Mouse (Mus musculus) liver, embryonic 13.5 days (tissue): Measurements from ENCODE around the gene Pipox. TPM values are rescaled to one million over a fixed set of nuclear protein-coding genes. Genes with fewer than 3 reads are reported as not detected.
A peak's percentile ranks its signal among the peaks of the same experiment; 100 is the strongest.

Source experiments
- ATAC-seq: fragments of 200-750 bp; cut with Nextera tagmentation; 2 replicates; pipeline ENCODE4 v1.8.0; 2017; ENCODE audit warnings: low read depth, mild to moderate bottlenecking, moderate number of reproducible peaks, moderate library complexity
- DNase-seq: peaks from one replicate; pipeline ENCODE4 v3.0.0; 2022
- H3K27ac ChIP-seq: fragments of 300-500 bp; sonication (generic); 2 replicates; pipeline ENCODE4 v1.5.1; 2015; ENCODE audit warnings: moderate library complexity, mild to moderate bottlenecking, inconsistent platforms
- H3K27me3 ChIP-seq: fragments of 300-500 bp; sonication (generic); 2 replicates; pipeline ENCODE4 v1.6.1; 2015; ENCODE audit warnings: mild to moderate bottlenecking, inconsistent platforms
- H3K36me3 ChIP-seq: fragments of 300-500 bp; sonication (generic); 2 replicates; pipeline ENCODE4 v1.6.1; 2015; ENCODE audit warnings: mild to moderate bottlenecking, inconsistent platforms
- H3K4me1 ChIP-seq: fragments of 300-500 bp; sonication (generic); replicated peaks from 2 replicates; pipeline ENCODE4 v1.6.1; 2015; ENCODE audit warnings: inconsistent platforms
- H3K4me2 ChIP-seq: fragments of 300-500 bp; sonication (generic); 2 replicates; pipeline ENCODE4 v1.6.1; 2015; ENCODE audit warnings: inconsistent platforms, mild to moderate bottlenecking, moderate library complexity
- H3K4me3 ChIP-seq: fragments of 300-500 bp; sonication (generic); replicated peaks from 2 replicates; pipeline ENCODE4 v1.5.1; 2015; ENCODE audit warnings: mild to moderate bottlenecking, inconsistent platforms
- H3K9ac ChIP-seq: fragments of 300-500 bp; sonication (generic); 2 replicates; pipeline ENCODE4 v1.6.1; 2015; ENCODE audit warnings: mild to moderate bottlenecking, inconsistent platforms
- H3K9me3 ChIP-seq: fragments of 300-500 bp; sonication (generic); replicated peaks from 2 replicates; pipeline ENCODE4 v1.6.1; 2016; ENCODE audit warnings: inconsistent platforms
- WGBS: fragments of 180-500 bp; shearing (Covaris S2); methylation state at CpG from one replicate; pipeline ENCODE4 v1.1.7; 2015; ENCODE audit not compliant: insufficient replicate concordance; 5-methylcytosine and 5-hydroxymethylcytosine counted together
- polyA plus RNA-seq: library from polyadenylated mRNA; unstranded; fragments of >200 nt; fragmentation: Nextera tagmentation; extraction: Ambion mirVana; gene quantifications from 2 replicates; pipeline ENCODE4 v1.2.1, GENCODE M21; 2015

Pipox gene
- polyA plus RNA-seq, 1 experiment from 2014 or later: 8.7 TPM

DNA sequence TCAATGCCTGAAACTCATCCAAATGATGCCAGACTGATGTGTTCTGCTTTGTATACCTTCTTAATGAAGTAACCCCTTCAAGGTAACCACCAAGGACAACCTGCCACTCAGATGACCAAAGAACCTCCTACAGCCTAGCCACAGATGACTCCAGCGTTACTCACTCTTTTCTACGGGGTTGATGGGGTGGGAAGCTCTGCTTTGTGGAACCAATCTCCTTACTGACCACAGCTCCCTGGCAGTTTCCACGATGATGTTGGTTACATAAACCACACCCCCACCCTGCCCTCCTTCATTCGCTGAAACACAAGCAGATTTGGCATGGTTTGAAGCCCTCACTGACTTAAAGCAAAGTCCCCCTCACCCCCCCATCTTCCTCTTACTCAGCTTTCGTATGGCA, 33.9 kb upstream of the Pipox start:
- DNase-seq (no peak), ATAC-seq (no peak)
- H3K4me1 ChIP-seq: peaks cover 11% of the 10 kb centered on the region
- no peaks in the 10 kb centered on the region for H3K9me3 ChIP-seq
- H3K36me3 ChIP-seq: no peaks in the 10 kb centered on the region
- H3K4me2 ChIP-seq: no peak overlapping the region
- H3K27ac ChIP-seq: no peak overlapping the region
- peaks cover 74% of the 10 kb centered on the region for H3K27me3 ChIP-seq
- 45% methylated on average over 5 of the region's 5 CpGs for WGBS
- H3K4me3 ChIP-seq: no peak overlapping the region
- no peak overlapping the region for H3K9ac ChIP-seq

DNA sequence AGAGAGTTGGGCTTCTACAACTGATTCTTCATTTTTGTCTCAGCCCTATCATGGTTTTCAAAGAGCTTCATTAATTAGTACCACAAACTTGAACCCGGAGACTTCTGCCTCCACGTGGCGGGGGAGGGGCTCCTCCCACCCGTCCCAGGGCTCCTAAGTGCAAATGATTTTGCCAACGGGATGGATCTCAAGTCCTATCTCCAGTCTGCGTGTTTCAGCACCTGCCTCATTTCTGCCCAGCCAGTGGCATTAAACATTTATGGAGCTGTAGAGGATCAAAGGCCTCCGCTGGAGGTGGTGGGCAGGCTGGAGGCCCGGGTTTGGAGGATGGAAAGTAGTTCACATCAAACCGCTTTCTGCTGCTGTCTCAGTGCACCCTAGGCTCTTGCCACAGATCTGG, 32.8 kb upstream of the Pipox start:
- no peaks in the 10 kb centered on the region for H3K9me3 ChIP-seq
- peaks cover 65% of the 10 kb centered on the region for H3K27me3 ChIP-seq
- DNase-seq: no peak
- no peaks in the 10 kb centered on the region for H3K36me3 ChIP-seq
- no peak overlapping the region for H3K9ac ChIP-seq
- H3K4me3 ChIP-seq: no peak overlapping the region
- peaks cover 9% of the 10 kb centered on the region for H3K4me1 ChIP-seq
- WGBS: 20% methylated on average over 9 of the region's 9 CpGs
- ATAC-seq: no peak
- no peak overlapping the region for H3K27ac ChIP-seq
- H3K4me2 ChIP-seq: no peak overlapping the region

DNA sequence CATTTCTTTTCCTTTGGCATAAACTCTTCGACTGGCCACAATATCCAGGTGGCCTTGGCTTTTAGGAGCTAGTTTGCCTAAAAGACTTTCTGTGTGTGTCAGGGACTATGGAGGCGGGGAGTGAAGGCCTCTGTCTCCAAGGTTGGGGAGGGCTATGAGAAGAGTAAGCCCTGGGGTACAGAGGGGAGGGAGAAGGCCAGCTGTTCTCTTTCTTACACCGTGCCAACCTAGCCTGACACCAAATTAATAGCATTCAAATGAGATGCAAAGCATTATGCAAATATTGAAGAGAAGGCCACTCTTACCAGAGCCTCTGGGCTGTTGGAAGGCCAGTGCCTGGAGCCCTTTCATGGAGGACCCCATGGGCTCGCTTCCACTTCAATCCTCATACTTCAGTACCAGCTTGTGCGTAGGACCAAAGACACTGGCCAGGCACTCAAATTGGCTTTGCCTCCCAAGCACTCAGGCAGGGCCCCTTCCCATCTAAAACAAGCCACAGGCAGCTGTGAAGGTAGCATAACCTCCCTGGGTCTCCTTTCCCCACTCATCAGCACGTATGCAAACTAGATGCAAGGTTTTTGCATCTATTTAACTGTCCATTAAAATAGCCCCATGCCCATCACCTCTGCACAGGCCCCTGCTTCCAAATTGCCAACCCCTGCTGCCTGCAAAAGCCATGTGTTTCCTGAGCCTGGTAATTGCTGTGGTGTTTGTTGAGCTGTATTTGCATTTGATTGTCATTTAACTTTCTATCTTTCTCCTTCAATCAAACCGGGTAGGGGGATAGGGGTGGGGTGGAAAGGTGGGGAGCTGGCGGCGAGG, 32.2 kb upstream of the Pipox start:
- H3K4me1 ChIP-seq: peaks cover 3% of the 10 kb centered on the region
- no peaks in the 10 kb centered on the region for H3K36me3 ChIP-seq
- no peak overlapping the region for H3K9ac ChIP-seq
- no peaks in the 10 kb centered on the region for H3K9me3 ChIP-seq
- peaks cover 61% of the 10 kb centered on the region for H3K27me3 ChIP-seq
- H3K27ac ChIP-seq: no peak overlapping the region
- 24% methylated on average over 9 of the region's 9 CpGs for WGBS
- no peak overlapping the region for H3K4me3 ChIP-seq
- no peak for DNase-seq
- no peak for ATAC-seq
- H3K4me2 ChIP-seq: no peak overlapping the region

DNA sequence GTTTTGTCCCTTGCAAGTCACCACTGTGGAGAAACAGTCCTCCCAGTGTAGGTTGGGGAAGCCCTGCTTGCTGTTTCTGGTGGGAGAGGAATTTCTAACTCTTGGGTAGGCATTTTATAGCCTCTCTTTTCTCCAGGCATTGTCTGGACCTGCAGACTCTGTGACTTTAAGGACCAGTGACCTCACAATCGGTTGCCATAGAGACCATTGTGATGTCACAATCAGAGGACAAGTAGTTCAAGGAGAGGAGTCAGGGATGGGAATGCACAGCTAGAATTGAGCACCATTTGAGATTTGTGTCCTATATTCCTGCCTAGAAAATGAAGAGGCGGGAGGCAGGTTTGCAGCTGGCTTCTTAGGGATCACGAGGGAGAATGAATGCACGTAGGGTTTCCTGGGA, 29.4 kb upstream of the Pipox start:
- no peak for DNase-seq
- H3K4me2 ChIP-seq: no peak overlapping the region
- WGBS: 56% methylated on average over 4 of the region's 4 CpGs

DNA sequence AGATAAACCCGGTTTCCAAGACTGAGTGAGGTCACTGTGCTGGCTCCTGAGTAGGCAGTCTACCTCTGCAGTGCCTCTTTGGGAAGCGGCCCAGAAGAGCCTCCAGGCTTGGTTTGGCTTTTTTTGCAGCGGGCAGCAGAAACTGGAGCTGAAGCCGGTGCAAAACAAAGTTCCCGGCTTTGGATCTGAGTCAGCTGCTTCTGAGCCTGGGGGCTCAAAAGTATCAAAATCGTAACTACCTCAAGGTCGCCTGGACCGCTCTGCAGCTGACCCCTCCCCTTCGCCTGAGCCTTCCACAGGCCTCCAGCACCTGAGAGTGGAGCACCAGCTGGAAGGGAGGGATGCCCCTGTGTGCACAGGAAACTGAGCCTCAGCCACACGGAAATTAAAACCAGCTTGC, 23.3 kb upstream of the Pipox start:
- H3K4me3 ChIP-seq: no peak overlapping the region
- no peaks in the 10 kb centered on the region for H3K9me3 ChIP-seq
- peaks cover 71% of the 10 kb centered on the region for H3K27me3 ChIP-seq
- H3K27ac ChIP-seq: no peak overlapping the region
- H3K9ac ChIP-seq: no peak overlapping the region
- ATAC-seq: no peak
- no peak overlapping the region for H3K4me2 ChIP-seq
- no peaks in the 10 kb centered on the region for H3K36me3 ChIP-seq
- 47% methylated on average over 10 of the region's 10 CpGs for WGBS
- no peaks in the 10 kb centered on the region for H3K4me1 ChIP-seq
- DNase-seq: no peak

More for the DNA sequence above, 29.4 kb upstream of the Pipox start:
- Histone ChIP-seq H3K27ac (no peak overlapping the region), H3K9ac (no peak overlapping the region), H3K36me3 (no peaks in the 10 kb centered on the region), H3K27me3 (peaks cover 44% of the 10 kb centered on the region), H3K4me1 (no peaks in the 10 kb centered on the region), H3K9me3 (no peaks in the 10 kb centered on the region), H3K4me3 (no peak overlapping the region)
- no peak for ATAC-seq

DNA sequence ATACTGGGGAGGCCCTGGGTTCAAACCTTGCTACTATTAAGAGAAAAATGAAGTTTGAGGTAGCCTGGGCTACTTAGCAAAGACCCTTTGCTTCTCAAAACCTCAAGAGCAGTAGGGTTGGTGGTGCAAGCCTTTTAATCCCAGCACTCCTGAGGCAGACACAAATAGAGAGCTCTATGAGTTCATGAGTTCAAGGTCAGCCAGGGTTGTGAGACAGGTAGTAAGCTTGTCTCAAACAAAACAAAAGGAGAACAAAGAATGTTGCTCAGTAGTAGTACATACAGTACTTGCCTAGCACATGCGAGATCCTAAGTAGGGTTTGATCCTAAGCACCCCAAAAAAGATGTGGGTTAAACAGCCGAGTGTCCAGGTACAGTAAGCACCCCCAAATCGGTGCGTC, 22.8 kb upstream of the Pipox start:
- Histone ChIP-seq H3K27ac (no peak overlapping the region), H3K9me3 (no peaks in the 10 kb centered on the region), H3K4me2 (no peak overlapping the region), H3K36me3 (no peaks in the 10 kb centered on the region), H3K27me3 (peaks cover 73% of the 10 kb centered on the region), H3K4me3 (no peak overlapping the region), H3K4me1 (no peaks in the 10 kb centered on the region), H3K9ac (no peak overlapping the region)
- DNase-seq: no peak
- no peak for ATAC-seq
- WGBS: 56% methylated on average over 4 of the region's 4 CpGs

DNA sequence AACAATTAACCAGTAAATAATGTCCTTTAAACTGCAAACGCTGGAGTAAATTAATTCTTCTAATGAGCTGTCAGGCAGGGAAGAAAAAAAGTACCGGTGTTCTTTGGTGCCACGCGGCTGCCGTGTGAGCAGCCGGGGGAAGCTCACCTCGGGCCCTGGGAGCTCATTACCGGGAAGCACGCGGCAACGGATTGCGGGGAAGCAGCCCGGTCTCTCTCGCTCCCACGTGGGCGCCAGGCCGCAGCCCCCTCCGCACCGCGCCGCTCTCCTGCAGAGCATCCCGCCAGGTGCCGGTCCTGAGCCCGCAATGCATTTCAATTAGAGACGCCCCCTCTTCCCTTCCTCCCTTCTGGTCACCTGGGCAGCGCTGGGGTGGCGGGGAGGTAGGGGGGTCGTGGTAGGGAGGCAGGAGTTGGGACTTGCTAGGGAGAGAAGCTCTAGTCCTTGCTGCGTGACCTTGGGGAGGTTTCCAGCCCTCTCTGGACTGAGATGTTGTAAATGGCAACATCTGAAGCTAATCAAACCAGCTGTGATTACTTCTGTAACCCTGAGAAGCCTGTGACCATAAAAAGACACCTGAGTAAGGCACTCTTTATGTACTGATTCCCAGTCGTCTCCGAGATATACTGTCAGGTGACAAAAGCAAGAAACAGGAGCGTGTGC, 20.8 kb upstream of the Pipox start:
- no peaks in the 10 kb centered on the region for H3K36me3 ChIP-seq
- H3K4me1 ChIP-seq: no peaks in the 10 kb centered on the region
- H3K9me3 ChIP-seq: no peaks in the 10 kb centered on the region
- H3K27ac ChIP-seq: no peak overlapping the region
- WGBS: 8% methylated on average over 32 of the region's 32 CpGs
- ATAC-seq (no peak), DNase-seq (no peak)
- no peak overlapping the region for H3K4me2 ChIP-seq
- H3K27me3 ChIP-seq: peaks cover 83% of the 10 kb centered on the region
- H3K9ac ChIP-seq: no peak overlapping the region
- H3K4me3 ChIP-seq: no peak overlapping the region

DNA sequence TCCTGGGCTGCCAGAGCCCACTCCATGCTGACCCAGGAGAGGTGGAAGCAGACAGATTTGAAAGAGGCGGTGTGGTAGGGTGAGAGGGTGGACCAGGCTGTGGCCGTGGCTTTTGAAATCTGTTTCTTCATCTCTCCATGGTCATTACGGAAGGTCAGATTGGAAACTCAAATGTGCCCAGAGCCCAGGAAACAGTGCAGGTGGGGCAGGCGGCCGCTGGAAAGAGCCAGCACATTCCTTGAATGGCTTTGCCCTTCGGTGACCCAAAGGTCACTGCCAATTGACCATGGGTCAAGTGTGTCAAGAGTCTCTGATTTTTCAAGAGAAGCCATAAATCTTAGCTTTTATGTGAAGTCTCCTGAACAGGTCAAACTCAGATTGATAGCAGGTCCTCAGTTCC, 19.6 kb upstream of the Pipox start:
- no peak overlapping the region for H3K9ac ChIP-seq
- H3K36me3 ChIP-seq: no peaks in the 10 kb centered on the region
- WGBS: 54% methylated on average over 6 of the region's 6 CpGs
- no peak for ATAC-seq
- no peak overlapping the region for H3K27ac ChIP-seq
- H3K4me3 ChIP-seq: no peak overlapping the region
- DNase-seq: no peak
- H3K4me1 ChIP-seq: no peaks in the 10 kb centered on the region
- no peak overlapping the region for H3K4me2 ChIP-seq
- H3K27me3 ChIP-seq: peaks cover 87% of the 10 kb centered on the region
- no peaks in the 10 kb centered on the region for H3K9me3 ChIP-seq

DNA sequence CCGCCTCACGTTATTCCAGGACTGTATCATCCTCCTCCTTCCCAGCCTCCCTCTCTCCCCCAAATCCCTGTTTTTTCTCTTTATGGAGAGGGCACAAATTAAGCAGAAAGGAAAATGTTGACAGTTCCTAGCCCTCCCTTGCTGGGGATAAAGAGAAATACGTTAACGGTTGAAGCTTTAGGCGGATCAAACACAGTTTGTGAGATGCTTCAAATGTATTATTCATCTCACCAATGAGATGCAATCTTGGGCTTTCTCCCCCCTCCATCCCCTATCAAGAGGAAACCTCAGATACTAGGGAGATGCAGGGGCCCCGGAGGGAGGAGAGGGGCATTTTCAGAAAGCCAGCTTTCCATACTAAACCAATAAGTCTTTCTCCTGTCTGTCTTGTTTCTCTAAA, 15.9 kb upstream of the Pipox start:
- Histone ChIP-seq H3K36me3 (no peaks in the 10 kb centered on the region), H3K4me2 (no peak overlapping the region), H3K9me3 (no peaks in the 10 kb centered on the region), H3K4me1 (no peaks in the 10 kb centered on the region), H3K9ac (no peak overlapping the region), H3K27ac (no peak overlapping the region), H3K4me3 (no peak overlapping the region), H3K27me3 (peaks cover 89% of the 10 kb centered on the region)
- 30% methylated on average over 6 of the region's 6 CpGs for WGBS
- no peak for ATAC-seq
- no peak for DNase-seq

DNA sequence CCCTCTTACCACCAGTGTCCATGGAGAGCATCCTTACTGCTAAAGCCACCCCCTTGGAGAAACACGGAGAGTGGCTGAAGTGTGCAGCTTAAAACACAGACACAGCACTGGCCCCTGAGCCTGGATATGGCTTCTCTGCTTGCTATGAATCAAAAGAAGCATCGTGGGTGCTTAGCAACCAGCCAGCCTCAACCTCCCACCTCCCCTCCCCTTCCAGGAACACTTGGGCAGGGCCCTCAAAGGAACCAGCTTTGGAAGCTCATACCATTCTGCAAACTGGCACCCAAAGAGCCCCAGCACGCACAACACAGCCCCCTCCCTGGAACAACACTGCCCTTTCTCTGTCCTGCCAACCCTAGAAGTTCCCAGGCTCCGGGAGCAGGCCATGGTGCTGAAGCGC, 15.5 kb upstream of the Pipox start:
- 26% methylated on average over 5 of the region's 5 CpGs for WGBS

DNA sequence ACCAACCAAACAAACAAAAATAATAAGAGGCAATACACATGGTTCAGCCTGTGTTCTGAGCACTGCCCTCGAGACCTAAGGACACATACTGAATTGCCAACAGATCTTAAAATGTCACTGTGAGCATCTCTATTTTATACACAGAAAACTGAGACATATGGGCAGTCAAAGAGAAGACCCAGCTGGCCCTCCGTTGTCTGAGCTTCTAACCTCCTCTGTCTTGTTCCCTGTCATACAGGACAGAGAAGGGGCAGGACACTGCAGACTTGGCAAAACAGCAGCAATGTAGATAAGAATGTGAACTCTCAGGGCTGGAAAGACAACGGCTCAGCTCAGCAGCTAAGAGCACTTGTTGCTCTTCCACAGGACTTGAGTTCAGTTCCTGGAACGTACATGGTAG, 14.6 kb upstream of the Pipox start:
- no peaks in the 10 kb centered on the region for H3K9me3 ChIP-seq
- no peaks in the 10 kb centered on the region for H3K36me3 ChIP-seq
- no peak overlapping the region for H3K27ac ChIP-seq
- no peak for DNase-seq
- 46% methylated on average over 4 of the region's 4 CpGs for WGBS
- H3K9ac ChIP-seq: no peak overlapping the region
- no peak overlapping the region for H3K4me3 ChIP-seq
- H3K4me1 ChIP-seq: no peaks in the 10 kb centered on the region
- H3K4me2 ChIP-seq: no peak overlapping the region
- H3K27me3 ChIP-seq: peaks cover 84% of the 10 kb centered on the region
- ATAC-seq: no peak

More for the DNA sequence above, 15.5 kb upstream of the Pipox start:
- Histone ChIP-seq H3K4me3 (no peak overlapping the region), H3K27ac (no peak overlapping the region), H3K27me3 (peaks cover 89% of the 10 kb centered on the region), H3K4me1 (no peaks in the 10 kb centered on the region), H3K9ac (no peak overlapping the region), H3K4me2 (no peak overlapping the region), H3K9me3 (no peaks in the 10 kb centered on the region), H3K36me3 (no peaks in the 10 kb centered on the region)
- DNase-seq (no peak), ATAC-seq (no peak)

DNA sequence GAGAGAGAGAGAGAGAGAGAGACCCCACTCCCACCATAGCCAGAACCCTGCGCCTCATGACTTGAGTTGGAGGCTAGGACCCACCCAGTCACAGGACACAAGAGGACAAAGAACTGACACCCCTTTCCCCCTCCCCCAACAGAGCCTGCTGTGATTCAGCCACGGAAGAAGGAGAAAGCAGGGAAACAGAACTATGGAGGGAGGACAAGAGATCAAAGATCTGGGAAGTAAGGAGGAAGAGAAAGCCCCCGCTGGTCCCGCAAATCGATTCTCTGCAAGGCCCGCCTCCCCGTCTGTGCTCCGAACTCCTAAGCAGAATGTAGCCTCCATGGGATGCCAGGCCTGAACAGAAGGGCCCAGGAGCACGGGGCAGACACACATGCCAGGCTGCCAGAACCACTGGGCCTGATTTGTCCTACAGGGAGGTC, 12.9 kb upstream of the Pipox start:
- WGBS: 15% methylated on average over 9 of the region's 9 CpGs
- H3K4me3 ChIP-seq: no peak overlapping the region

More for the DNA sequence above, 12.9 kb upstream of the Pipox start:
- no peak for ATAC-seq
- no peak for DNase-seq
- Histone ChIP-seq H3K27me3 (peaks cover 77% of the 10 kb centered on the region), H3K36me3 (no peaks in the 10 kb centered on the region), H3K4me1 (peaks cover 4% of the 10 kb centered on the region; the same call in 1 of the 2 replicates), H3K27ac (no peak overlapping the region), H3K9me3 (no peaks in the 10 kb centered on the region), H3K4me2 (0 out of 2 replicates have a peak overlapping the region, but pooled peaks have one; percentile 8), H3K9ac (no peak overlapping the region)
